13 mouse cellular contexts compared by ENCODE assay signal in the genomic region with DNA sequence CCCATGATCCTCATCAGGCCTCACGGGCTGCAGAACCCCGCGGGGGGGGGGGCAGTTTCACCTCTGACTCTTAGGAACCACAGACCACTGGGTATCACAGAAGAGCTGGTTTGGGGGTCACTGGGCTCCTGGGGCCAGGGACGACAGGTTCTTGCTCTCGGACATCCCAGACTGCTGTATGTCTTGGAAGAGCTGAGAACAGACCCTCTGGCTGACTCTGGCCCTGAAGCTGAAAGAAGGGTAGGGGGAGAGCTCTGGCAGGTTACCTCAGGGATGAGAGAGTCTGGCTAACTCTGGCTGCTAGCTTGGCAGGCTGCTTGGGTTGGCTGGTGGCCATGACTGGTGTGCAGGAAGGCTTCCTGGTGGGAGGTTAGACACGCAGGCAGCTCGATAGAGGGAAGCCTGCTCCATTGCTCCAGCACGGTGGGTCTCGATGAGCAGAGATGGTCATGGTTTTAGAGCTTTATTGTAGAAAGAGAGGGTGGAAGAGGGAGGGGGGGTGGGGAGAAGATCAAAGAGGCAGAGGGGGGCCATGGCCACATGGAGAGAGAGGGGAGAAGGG. TPM values are rescaled to one million over a fixed set of nuclear protein-coding genes. Genes with fewer than 3 reads are reported as not detected.
DNase-seq lines count a peak whose midpoint lies in the region; ATAC-seq lines count a peak whose summit lies in the region.
"Had no signal": no experiment of that assay in that cellular context is flagged by ENCODE, and none has a peak within 500 bp of the region (broad histone marks: within the 10 kb centered on the region; RNA-seq: fewer than 3 reads in every experiment).

No protein-coding gene starts in this region.

- DNase-seq in ovary, postnatal 36 days (ENCODE audit: low spot score), result peak; percentile 18
- no peak for DNase-seq in ovary, adult 18-20 months (ENCODE audit: low spot score)
- peak; percentile 12 for DNase-seq in right cerebral cortex, postnatal 14 days
- no peak for DNase-seq in neural tube, embryonic 10.5 days (ENCODE audit: extremely low spot score, low spot score)
- DNase-seq: thymus, adult 18-20 months had no signal

- no peaks in the 10 kb centered on the region for H3K4me1 ChIP-seq in forebrain, embryonic 13.5 days
- no peaks in the 10 kb centered on the region for H3K4me1 ChIP-seq in forebrain, embryonic 16.5 days (replicated peaks; ENCODE audit: control insufficient read depth, insufficient read depth, low read length)
- H3K4me1 ChIP-seq in hindbrain, embryonic 15.5 days (replicated peaks), result no peaks in the 10 kb centered on the region
- no peaks in the 10 kb centered on the region for H3K4me1 ChIP-seq in hindbrain, embryonic 12.5 days

- WGBS in forebrain, embryonic 13.5 days, result 66% methylated on average over 9 of the region's 9 CpGs
- 69% methylated on average over 9 of the region's 9 CpGs for WGBS in forebrain, embryonic 16.5 days
- 62% methylated on average over 9 of the region's 9 CpGs for WGBS in hindbrain, embryonic 15.5 days
- WGBS in hindbrain, embryonic 12.5 days, result 67% methylated on average over 9 of the region's 9 CpGs

- H3K36me3 ChIP-seq in forebrain, embryonic 13.5 days (ENCODE audit: poor library complexity, severe bottlenecking), result no peaks in the 10 kb centered on the region
- no peaks in the 10 kb centered on the region for H3K36me3 ChIP-seq in forebrain, embryonic 16.5 days (ENCODE audit: control insufficient read depth, insufficient read depth)
- H3K36me3 ChIP-seq in hindbrain, embryonic 15.5 days, result no peaks in the 10 kb centered on the region
- H3K36me3 ChIP-seq in hindbrain, embryonic 12.5 days, result no peaks in the 10 kb centered on the region

- H3K27me3 ChIP-seq in forebrain, embryonic 13.5 days, result no peaks in the 10 kb centered on the region
- H3K27me3 ChIP-seq in forebrain, embryonic 16.5 days (replicated peaks; ENCODE audit: control insufficient read depth, insufficient read depth, low read length), result no peaks in the 10 kb centered on the region
- H3K27me3 ChIP-seq in hindbrain, embryonic 15.5 days, result no peaks in the 10 kb centered on the region
- no peaks in the 10 kb centered on the region for H3K27me3 ChIP-seq in hindbrain, embryonic 12.5 days

- H3K4me3 ChIP-seq in forebrain, embryonic 13.5 days, result no peak overlapping the region
- no peak overlapping the region for H3K4me3 ChIP-seq in forebrain, embryonic 16.5 days (replicated peaks; ENCODE audit: low read length)
- H3K4me3 ChIP-seq in hindbrain, embryonic 15.5 days, result no peak overlapping the region
- no peak overlapping the region for H3K4me3 ChIP-seq in hindbrain, embryonic 12.5 days
- H3K4me3 ChIP-seq: layer of hippocampus, adult 2 months had no signal

- H3K4me2 ChIP-seq in forebrain, embryonic 13.5 days, result no peak overlapping the region
- H3K4me2 ChIP-seq in forebrain, embryonic 16.5 days (ENCODE audit: low read length), result no peak overlapping the region
- H3K4me2 ChIP-seq in hindbrain, embryonic 15.5 days, result no peak overlapping the region
- no peak overlapping the region for H3K4me2 ChIP-seq in hindbrain, embryonic 12.5 days (replicated peaks)

- ATAC-seq in forebrain, embryonic 13.5 days, result peak; percentile 48; the same call in 1 of the 2 replicates
- no peak for ATAC-seq in forebrain, embryonic 16.5 days
- ATAC-seq in hindbrain, embryonic 15.5 days (ENCODE audit: low FRiP score, low read depth), result peak; percentile 54; the same call in 1 of the 2 replicates
- no peak for ATAC-seq in hindbrain, embryonic 12.5 days (ENCODE audit: low FRiP score)
- ATAC-seq: CD4-positive, CD25-positive, alpha-beta regulatory T cell, adult 4 months; inflammation-experienced regulatory T-cells, adult 6 months had no signal

- no peak overlapping the region for H3K9ac ChIP-seq in forebrain, embryonic 13.5 days
- no peak overlapping the region for H3K9ac ChIP-seq in forebrain, embryonic 16.5 days (replicated peaks; ENCODE audit: low read depth, low read length)
- no peak overlapping the region for H3K9ac ChIP-seq in hindbrain, embryonic 15.5 days
- H3K9ac ChIP-seq in hindbrain, embryonic 12.5 days, result no peak overlapping the region

- H3K27ac ChIP-seq in forebrain, embryonic 13.5 days, result no peak overlapping the region
- no peak overlapping the region for H3K27ac ChIP-seq in forebrain, embryonic 16.5 days (ENCODE audit: low read length)
- no peak overlapping the region for H3K27ac ChIP-seq in hindbrain, embryonic 15.5 days (replicated peaks)
- H3K27ac ChIP-seq in hindbrain, embryonic 12.5 days, result no peak overlapping the region
- H3K27ac ChIP-seq: layer of hippocampus, adult 2 months; macrophage had no signal

- H3K9me3 ChIP-seq in forebrain, embryonic 13.5 days (replicated peaks), result no peaks in the 10 kb centered on the region
- H3K9me3 ChIP-seq in forebrain, embryonic 16.5 days (ENCODE audit: control insufficient read depth, low read length), result no peaks in the 10 kb centered on the region
- no peaks in the 10 kb centered on the region for H3K9me3 ChIP-seq in hindbrain, embryonic 15.5 days
- H3K9me3 ChIP-seq in hindbrain, embryonic 12.5 days (replicated peaks), result no peaks in the 10 kb centered on the region

RNA-seq across cellular contexts. Expression of a gene that starts 30.7 kb away (rescaled TPM):
- polyA plus RNA-seq in forebrain, embryonic 13.5 days (2015; fragmentation: Nextera tagmentation; extraction: Ambion mirVana), result 1.3 and 1.8 TPM in 2 replicates
- 1.9 and 3.2 TPM in 2 replicates for polyA plus RNA-seq in forebrain, embryonic 16.5 days (2015; fragmentation: Nextera tagmentation; extraction: Ambion mirVana)
- polyA plus RNA-seq in hindbrain, embryonic 15.5 days (2015; fragmentation: Nextera tagmentation; extraction: Ambion mirVana), result 5.0 and 5.6 TPM in 2 replicates
- 9.2 and 10.9 TPM in 2 replicates for polyA plus RNA-seq in hindbrain, embryonic 12.5 days (2016; fragmentation: Nextera tagmentation; extraction: Ambion mirVana)

Comparison
In these comparisons a context has a peak if more than half of its experiments do, and no peak if none do; other contexts are left out.
1. ATAC-seq: peak in forebrain, embryonic 13.5 days (single experiment) and hindbrain, embryonic 15.5 days (single experiment); none in forebrain, embryonic 16.5 days (single experiment) and hindbrain, embryonic 12.5 days (single experiment).
2. DNase-seq: peak in ovary, postnatal 36 days (single experiment) and right cerebral cortex, postnatal 14 days (single experiment); none in ovary, adult 18-20 months (single experiment) and neural tube, embryonic 10.5 days (single experiment).